Mouse (Mus musculus) activated CD4-positive, CD25-positive, alpha-beta regulatory T cell, adult 4 months (primary cell): Measurements from ENCODE around the gene Herpud1. TPM values are rescaled to one million over a fixed set of nuclear protein-coding genes. Genes with fewer than 3 reads are reported as not detected.

Experiments
- ATAC-seq: one replicate; pipeline ENCODE4 v1.8.0; 2017
- polyA plus RNA-seq, 2 experiments: library from polyadenylated mRNA; unstranded; fragments of 100-300 nt; shearing (Covaris generic); gene quantifications; one replicate each; pipeline ENCODE4 v1.2.1; 2017

Herpud1 gene
- polyA plus RNA-seq: 100 to 1,000 TPM in 1 of 2 experiments, 10 to 100 TPM in 1; 99.9 to 115 TPM

- ATAC-seq: peak; percentile 94
These were observed at the start of gene Herpud1 for GRCm38 (mm10) chr8:94386214-94387026. Herpud1 (plus strand) TSS chr8:94386438.

- no peak for ATAC-seq
These were observed 48.7 kb upstream of the Herpud1 start for GRCm38 (mm10) chr8:94337559-94337958.

- no peak for ATAC-seq
These were observed 45.4 kb upstream of the Herpud1 start for GRCm38 (mm10) chr8:94340796-94341195.

GRCm38 (mm10) chr8:94342691-94343090 lies 43.5 kb upstream of the Herpud1 start:
- ATAC-seq: no peak

- ATAC-seq: peak; percentile 65
These were observed 42.9 kb upstream of the Herpud1 start for GRCm38 (mm10) chr8:94343290-94343689.

- no peak for ATAC-seq
These were observed 42.4 kb upstream of the Herpud1 start for GRCm38 (mm10) chr8:94343778-94344320.

GRCm38 (mm10) chr8:94345657-94346056 lies 40.6 kb upstream of the Herpud1 start:
- ATAC-seq: no peak

GRCm38 (mm10) chr8:94346264-94346663 lies 40.0 kb upstream of the Herpud1 start:
- ATAC-seq: no peak

GRCm38 (mm10) chr8:94348425-94348824 lies 37.8 kb upstream of the Herpud1 start:
- no peak for ATAC-seq

GRCm38 (mm10) chr8:94354069-94354531 lies 32.1 kb upstream of the Herpud1 start:
- ATAC-seq: no peak

GRCm38 (mm10) chr8:94354571-94354970 lies 31.7 kb upstream of the Herpud1 start:
- peak; percentile 87 for ATAC-seq

GRCm38 (mm10) chr8:94357220-94357619 lies 29.0 kb upstream of the Herpud1 start:
- ATAC-seq: no peak

GRCm38 (mm10) chr8:94358541-94358940 lies 27.7 kb upstream of the Herpud1 start:
- ATAC-seq: no peak

GRCm38 (mm10) chr8:94361774-94362431 lies 24.3 kb upstream of the Herpud1 start:
- ATAC-seq: no peak

GRCm38 (mm10) chr8:94362607-94363239 lies 23.5 kb upstream of the Herpud1 start:
- peak; percentile 4 for ATAC-seq

- ATAC-seq: peak; percentile 83
These were observed 22.9 kb upstream of the Herpud1 start for GRCm38 (mm10) chr8:94363288-94363688.

GRCm38 (mm10) chr8:94363906-94364305 lies 22.3 kb upstream of the Herpud1 start:
- no peak for ATAC-seq

GRCm38 (mm10) chr8:94364686-94365312 lies 21.4 kb upstream of the Herpud1 start:
- ATAC-seq: no peak

GRCm38 (mm10) chr8:94365410-94365981 lies 20.7 kb upstream of the Herpud1 start:
- ATAC-seq: peak; percentile 78

- ATAC-seq: no peak
These were observed 15.4 kb upstream of the Herpud1 start for GRCm38 (mm10) chr8:94370839-94371238.

- peak; percentile 58 for ATAC-seq
These were observed 13.2 kb upstream of the Herpud1 start for GRCm38 (mm10) chr8:94372955-94373599.
